Mouse (Mus musculus) skeletal muscle tissue, adult 2 months (tissue): Measurements from ENCODE around the gene Als2cr12.
"Not testable (repeated sequence)": the region's sequence is repeated elsewhere in the genome, so short reads cannot be mapped to it uniquely, and the experiment has no call there.

Experiments
- DNase-seq: peaks from one replicate; pipeline ENCODE4 v3.0.0-alpha.2; 2012; ENCODE audit warnings: low read depth, low spot score

The Als2cr12 gene

GRCm38 (mm10) chr1:58719356-58719945 is 23.7 kb upstream of the Als2cr12 start:
- no peak for DNase-seq

DNA sequence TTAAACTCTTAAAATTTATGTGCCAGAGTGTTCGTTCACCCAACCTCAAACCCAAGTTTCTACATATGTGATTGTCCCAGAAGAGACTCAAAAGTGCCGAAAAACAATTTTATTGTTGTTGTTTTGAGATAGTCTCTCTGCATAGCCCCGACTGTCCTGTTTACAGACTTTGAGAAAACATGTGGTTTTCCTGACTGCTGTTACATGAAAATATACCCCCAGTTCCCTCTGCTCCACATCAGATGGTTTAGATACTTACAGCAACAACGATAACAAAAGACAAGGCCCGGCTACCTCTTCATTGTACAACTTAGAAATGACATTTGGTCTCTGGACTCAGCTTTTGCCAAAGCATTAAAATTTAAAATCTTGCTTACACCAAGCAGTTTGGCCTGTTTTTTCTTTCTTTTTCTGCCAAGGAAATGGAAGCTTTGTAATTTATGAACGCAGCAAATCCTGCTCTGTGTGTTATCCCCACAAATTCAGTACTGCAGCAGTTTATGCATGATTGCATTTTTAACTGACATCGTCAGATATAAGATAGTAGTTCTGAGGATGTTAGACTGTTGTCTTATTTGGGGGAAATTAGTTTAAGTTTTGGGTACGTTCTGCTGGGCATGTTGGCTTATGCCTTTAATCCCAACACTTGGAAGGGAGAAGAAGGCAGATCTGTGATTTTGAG is 21.9 kb upstream of the Als2cr12 start:
- DNase-seq, result no peak

GRCm38 (mm10) chr1:58716883-58717220 is 21.1 kb upstream of the Als2cr12 start:
- no peak for DNase-seq

GRCm38 (mm10) chr1:58716162-58716882 is 20.5 kb upstream of the Als2cr12 start:
- DNase-seq, result no peak

GRCm38 (mm10) chr1:58715536-58715935 is 19.7 kb upstream of the Als2cr12 start:
- DNase-seq, result no peak

DNA sequence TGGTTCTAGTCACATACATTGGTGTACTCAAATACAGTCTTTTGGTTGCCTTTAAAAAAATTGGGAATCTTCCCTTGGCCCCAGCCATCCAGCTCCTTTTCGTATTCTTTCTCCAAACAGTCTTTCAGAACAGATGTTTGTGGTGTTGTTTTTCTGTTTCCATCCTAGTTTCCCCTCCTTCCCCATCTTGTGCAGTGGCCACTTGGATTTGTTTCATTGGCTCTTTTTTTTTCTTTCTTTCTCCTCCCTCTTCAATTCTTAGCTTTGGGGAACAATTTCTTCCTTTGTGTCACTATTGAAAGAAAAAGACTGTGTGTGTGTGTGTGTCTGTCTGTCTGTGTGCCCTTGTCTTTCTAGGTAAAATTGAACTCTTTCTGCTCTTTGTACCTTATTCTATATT is 18.6 kb upstream of the Als2cr12 start:
- DNase-seq, result no peak

DNA sequence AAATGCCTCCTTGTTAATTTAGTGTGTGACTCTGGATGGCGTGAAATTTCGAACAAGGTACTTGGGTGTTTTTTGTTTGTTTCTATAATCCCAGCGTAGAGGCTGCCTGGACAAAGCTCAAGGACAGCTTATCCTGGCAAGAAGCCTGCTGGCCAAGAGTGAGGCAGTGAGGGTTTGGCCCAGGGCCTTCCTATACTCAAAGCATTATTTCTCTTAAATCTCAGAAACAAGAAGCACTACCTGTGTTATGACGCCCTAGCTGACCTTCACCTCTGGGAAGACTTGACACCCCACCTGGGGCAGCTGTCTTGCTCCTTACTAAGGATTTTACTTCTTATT is 18.1 kb upstream of the Als2cr12 start:
- no peak for DNase-seq

- DNase-seq, result peak; percentile 77
Measured at GRCm38 (mm10) chr1:58713081-58713892, 17.5 kb upstream of the Als2cr12 start.

DNA sequence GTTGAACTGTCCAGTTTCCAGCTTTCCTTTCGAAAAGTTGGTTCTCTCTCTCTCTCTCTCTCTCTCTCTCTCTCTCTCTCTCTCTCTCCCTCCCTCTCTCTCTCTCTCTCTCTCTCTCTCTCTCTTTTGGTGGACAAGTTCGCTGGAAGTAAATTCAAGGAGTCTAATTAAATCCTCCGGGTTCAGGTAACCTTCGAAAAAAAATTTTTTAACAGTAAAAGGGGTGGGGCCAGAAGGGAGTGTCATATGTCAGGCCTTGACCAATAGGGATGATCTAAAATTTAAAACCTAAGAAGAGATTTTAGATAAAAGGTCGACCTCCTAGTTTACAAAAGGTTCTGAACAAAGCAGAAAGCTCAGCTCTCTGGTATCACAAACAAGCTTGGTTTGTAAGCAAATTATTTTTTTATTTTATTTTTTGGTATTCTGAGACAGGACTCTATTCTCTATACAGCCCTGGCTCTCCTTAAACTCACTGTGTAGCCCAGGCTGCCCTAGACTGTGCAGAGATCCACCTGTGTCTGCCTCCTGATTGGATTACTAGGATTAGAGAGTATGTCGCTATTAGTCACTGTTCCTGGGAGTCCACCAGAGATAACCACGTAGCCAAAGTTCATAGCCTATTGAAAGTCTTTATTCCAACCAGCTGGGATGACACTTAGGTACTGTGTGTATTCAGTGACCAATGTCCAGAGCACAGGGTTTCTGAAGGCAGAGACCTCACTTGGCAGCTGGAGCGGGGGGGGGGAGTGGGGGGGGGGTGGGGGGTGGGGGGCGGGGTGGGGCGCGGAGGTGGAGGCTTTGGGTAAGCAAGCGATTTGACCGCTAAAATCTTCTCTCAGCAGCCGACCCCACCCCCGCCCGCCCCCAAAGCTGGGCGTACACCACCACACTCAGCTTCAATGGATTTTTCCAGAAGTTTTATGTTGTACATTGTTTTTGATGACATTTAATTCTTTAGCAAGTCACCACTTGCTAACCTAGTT is 16.6 kb upstream of the Als2cr12 start:
- peak; percentile 85 for DNase-seq

GRCm38 (mm10) chr1:58711365-58712016 is 15.7 kb upstream of the Als2cr12 start, which contains the start of gene Cflar:
Gene Cflar (plus strand): TSS chr1:58711508.
- DNase-seq, result peak; percentile 60

DNA sequence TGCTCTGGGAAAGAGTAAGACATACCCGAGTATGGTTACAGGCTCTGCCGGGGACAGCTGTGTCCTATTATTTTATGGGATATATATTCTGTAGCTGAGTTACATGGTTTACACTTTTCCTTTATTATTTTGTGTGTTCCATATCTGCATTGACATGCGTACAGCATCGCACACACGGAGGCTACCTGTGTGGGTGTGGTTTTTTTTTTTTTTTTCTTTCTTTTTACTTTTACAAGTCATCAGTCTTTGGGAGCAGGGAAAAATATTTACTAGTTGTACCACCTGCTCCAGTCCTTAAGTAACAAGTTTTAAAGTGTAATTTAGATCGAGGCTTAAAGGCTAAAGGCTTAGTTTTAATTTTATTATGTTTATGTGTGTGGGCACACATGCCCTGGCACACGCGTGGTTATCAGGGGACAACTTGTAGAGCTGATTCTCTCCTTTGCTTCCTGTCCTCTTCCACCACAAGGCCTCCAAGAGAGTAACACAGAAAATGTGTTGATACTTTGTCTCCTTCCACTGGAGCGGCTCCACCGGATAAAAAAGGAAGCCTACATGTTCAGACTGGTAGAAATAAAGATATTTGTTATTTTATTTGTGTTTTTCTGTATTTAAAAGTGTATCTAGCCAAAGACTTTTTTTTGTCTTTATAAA is 15.0 kb upstream of the Als2cr12 start:
- DNase-seq, result no peak

DNA sequence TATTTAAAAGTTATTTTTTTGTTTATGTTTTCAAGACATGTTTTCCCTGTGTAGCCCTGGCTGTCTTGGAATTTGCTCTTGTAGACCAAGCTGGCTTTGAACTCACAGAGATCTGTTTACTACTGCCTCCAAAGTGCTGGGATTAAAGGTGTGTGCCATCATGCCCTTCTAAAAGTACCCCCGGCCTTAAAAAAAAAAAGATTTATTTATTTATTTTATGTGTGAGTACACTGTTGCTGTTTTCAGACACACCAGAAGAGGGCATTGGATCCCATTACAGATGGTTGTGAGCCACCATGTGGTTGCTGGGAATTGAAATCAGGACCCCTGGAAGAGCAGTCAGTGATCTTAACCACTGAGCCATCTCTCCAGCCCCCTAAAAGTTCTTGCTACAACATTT is 14.3 kb upstream of the Als2cr12 start:
- not testable (repeated sequence) for DNase-seq

DNA sequence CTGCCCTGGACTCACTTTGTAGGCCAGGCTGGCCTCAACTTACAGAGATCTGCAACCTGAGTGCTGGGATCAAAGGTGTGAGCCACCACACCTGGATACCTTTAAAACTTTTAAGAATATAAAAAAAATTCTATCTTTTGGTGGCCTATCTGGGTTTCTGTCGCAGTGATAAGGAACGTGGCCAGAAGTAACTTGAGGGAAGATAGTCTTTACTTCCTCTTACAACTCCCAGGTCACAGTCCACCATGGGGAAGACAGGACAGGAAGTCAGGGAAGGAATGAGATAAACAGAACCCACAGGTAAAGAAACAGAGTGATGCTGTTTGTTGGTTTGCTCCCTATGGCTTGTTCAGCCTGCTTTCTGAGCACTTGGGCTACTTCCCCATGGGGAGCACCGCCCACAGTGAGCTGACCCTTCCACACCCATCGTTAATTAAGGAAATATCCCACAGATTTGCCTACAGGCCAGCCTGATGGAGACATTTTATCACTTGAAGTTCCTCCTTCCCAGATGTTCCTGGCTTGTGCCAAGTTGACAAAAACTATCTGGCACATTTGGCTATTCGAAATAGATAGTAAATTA is 4.9 kb upstream of the Als2cr12 start:
- DNase-seq, result not testable (repeated sequence)

DNA sequence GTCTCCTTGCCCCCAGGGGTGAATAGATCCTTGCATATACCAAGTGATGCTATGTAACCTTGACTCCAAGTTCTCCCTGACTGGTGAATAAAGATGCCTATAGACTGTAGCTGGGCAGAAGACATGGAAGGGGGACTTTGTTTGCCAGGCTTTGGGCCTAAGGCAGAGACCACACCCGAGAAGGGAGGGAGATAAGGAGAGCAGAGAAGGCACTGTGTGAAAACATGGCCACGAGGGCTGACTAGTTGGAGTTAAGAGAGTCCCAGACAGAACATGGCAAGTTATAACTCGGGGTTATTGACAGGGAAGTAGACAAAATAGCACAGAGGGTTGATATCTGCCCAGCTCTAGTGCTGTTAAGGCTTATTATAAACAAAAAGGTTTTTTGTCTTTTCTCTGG is 4.2 kb upstream of the Als2cr12 start:
- no peak for DNase-seq

GRCm38 (mm10) chr1:58698781-58699180 is 3.0 kb upstream of the Als2cr12 start:
- DNase-seq, result no peak

- not testable (repeated sequence) for DNase-seq
Measured at GRCm38 (mm10) chr1:58697607-58698006, 1.8 kb upstream of the Als2cr12 start.

GRCm38 (mm10) chr1:58693696-58694095 is 2.1 kb downstream of the Als2cr12 start:
- no peak for DNase-seq

DNA sequence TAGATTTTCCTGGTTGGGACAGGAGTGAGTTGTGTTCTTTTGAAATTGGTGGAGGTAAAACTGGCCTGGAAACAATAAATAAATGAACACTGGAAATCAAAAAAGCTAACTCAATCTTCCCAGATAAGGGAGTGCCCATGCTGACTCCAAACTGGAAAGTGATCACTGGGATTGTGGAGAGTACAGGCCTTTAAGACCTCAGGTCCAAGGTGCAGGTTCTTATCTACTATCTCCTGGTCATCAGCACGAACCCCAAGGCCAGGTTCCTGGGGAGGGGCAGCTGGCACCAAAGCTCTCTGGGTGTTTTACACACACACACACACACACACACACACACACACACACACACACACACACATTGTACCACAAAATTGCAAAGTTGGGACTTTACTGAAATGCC is 4.1 kb downstream of the Als2cr12 start:
- not testable (repeated sequence) for DNase-seq

DNA sequence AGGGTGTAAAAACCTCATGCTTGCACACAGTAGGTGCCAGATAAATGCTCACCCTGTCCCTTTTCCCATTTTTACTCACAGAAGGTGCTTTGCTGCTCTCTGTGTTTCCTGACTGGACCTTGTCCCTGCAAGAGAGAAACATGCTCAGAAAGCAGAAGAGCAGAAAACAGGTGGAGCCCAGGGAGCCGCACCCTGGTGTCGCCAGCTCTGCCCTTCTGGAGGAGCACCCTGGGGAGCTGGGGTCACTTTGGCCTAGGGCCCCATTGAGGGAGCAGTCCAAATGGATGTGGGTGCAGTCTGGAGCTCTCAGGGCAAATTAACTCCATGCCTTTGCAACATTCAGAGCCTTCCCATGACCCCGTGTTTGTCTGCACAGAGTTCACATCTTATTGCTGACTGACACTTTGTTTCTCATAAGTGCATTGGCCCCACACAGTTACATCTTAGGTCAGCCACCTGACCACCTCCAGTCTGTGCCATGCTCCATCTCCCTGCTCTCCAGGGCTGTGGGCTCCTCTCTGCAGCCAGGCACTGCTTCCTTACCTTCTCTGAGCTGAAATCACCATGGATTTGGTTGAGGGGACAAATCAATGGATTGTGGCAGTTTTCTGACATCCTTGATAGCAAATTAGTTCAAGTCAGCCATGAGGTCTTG is 4.8 kb downstream of the Als2cr12 start:
- not testable (repeated sequence) for DNase-seq
